ENCODE assay signal across 13 mouse cellular contexts in the genomic region with DNA sequence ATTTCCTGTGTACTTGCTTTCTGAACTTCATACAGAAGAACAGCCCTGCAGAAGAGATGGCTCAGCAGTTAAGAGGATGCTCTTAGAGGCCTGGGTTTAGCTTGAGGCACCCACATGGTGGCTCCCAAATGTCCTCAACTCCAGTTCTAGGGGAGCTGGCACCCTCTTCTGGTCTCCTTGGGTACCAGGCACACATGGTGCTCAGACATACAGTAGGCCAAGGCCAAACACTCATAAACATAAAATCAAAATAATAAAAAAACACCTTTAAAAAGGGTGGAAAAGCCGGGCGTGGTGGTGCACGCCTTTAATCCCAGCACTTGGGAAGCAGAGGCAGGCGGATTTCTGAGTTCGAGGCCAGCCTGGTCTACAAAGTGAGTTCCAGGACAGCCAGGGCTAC. TPM values are rescaled to one million over a fixed set of nuclear protein-coding genes. Genes with fewer than 3 reads are reported as not detected.
A peak's percentile ranks its signal among the peaks of the same experiment; 100 is the strongest.
DNase-seq lines count a peak whose midpoint lies in the region; ATAC-seq and TF ChIP-seq lines count a peak whose summit lies in the region.
"Had no signal": no experiment of that assay in that cellular context is flagged by ENCODE, and none has a peak within 500 bp of the region (broad histone marks: within the 10 kb centered on the region; RNA-seq: fewer than 3 reads in every experiment).

No protein-coding gene starts in this region.

- H3K79me2 ChIP-seq in heart, adult 2 months (replicated peaks; ENCODE audit: control insufficient read depth, insufficient read depth, low read length): no peaks in the 10 kb centered on the region; the same call in 1 of the 2 replicates

- no peak for ATAC-seq in heart, embryonic 11.5 days (replicated peaks; ENCODE audit: insufficient number of reproducible peaks, low FRiP score, low TSS enrichment)
- no peak for ATAC-seq in neural tube, embryonic 11.5 days (ENCODE audit: insufficient read depth, low FRiP score, low TSS enrichment)
- no peak for ATAC-seq in forebrain, embryonic 15.5 days (replicated peaks)
- ATAC-seq in neural tube, embryonic 13.5 days (ENCODE audit: low read depth): no peak
- no peak; the same call in 1 of the 2 replicates for ATAC-seq in megakaryocyte progenitor cell, adult 5-6 weeks (replicated peaks; ENCODE audit: poor library complexity)

- peak; percentile 25 for TF ChIP-seq CTCF in heart, adult 2 months (IDR thresholded peaks at IDR 0.05)

- H3K9me3 ChIP-seq in heart, embryonic 11.5 days (replicated peaks; ENCODE audit: control insufficient read depth, low read length): no peaks in the 10 kb centered on the region
- H3K9me3 ChIP-seq in neural tube, embryonic 11.5 days (ENCODE audit: control insufficient read depth, low read length): no peaks in the 10 kb centered on the region
- no peaks in the 10 kb centered on the region for H3K9me3 ChIP-seq in forebrain, embryonic 15.5 days
- 0 out of 2 replicates have a peak, but pooled peaks cover 3% of the 10 kb centered on the region for H3K9me3 ChIP-seq in neural tube, embryonic 13.5 days

- no peak overlapping the region for H3K9ac ChIP-seq in heart, adult 2 months (ENCODE audit: low read depth, low read length)
- no peak overlapping the region for H3K9ac ChIP-seq in heart, embryonic 11.5 days (ENCODE audit: low read depth, low read length)
- H3K9ac ChIP-seq in neural tube, embryonic 11.5 days (ENCODE audit: low read length): no peak overlapping the region
- no peak overlapping the region for H3K9ac ChIP-seq in forebrain, embryonic 15.5 days (replicated peaks)
- no peak overlapping the region for H3K9ac ChIP-seq in neural tube, embryonic 13.5 days

- TF ChIP-seq EP300 in heart, adult 2 months (IDR thresholded peaks at IDR 0.05; ENCODE audit: insufficient read depth, low read depth, low read length): no peak

- no peaks in the 10 kb centered on the region for H3K27me3 ChIP-seq in heart, adult 2 months (ENCODE audit: control insufficient read depth, insufficient read depth, low read length)
- no peaks in the 10 kb centered on the region for H3K27me3 ChIP-seq in heart, embryonic 11.5 days (ENCODE audit: control insufficient read depth, insufficient read depth, low read length)
- H3K27me3 ChIP-seq in neural tube, embryonic 11.5 days (ENCODE audit: control insufficient read depth, insufficient read depth, low read length): no peaks in the 10 kb centered on the region
- H3K27me3 ChIP-seq in forebrain, embryonic 15.5 days: no peaks in the 10 kb centered on the region
- no peaks in the 10 kb centered on the region for H3K27me3 ChIP-seq in neural tube, embryonic 13.5 days

- intact Hi-C loops in heart, adult 2 months (cut with DNase I): no loop called here

- TF ChIP-seq POLR2A in heart, adult 2 months (IDR thresholded peaks at IDR 0.05; ENCODE audit: insufficient read depth, low read depth, low read length): no peak

- no peaks in the 10 kb centered on the region for H3K4me1 ChIP-seq in heart, adult 2 months (ENCODE audit: control insufficient read depth, insufficient read depth, low read length)
- peaks cover 10% of the 10 kb centered on the region for H3K4me1 ChIP-seq in heart, embryonic 11.5 days (ENCODE audit: control insufficient read depth, insufficient read depth, low read length)
- 0 out of 2 replicates have a peak, but pooled peaks cover 5% of the 10 kb centered on the region for H3K4me1 ChIP-seq in neural tube, embryonic 11.5 days (ENCODE audit: control insufficient read depth, insufficient read depth, low read length)
- H3K4me1 ChIP-seq in forebrain, embryonic 15.5 days: peaks cover 28% of the 10 kb centered on the region
- peaks cover 23% of the 10 kb centered on the region for H3K4me1 ChIP-seq in neural tube, embryonic 13.5 days (replicated peaks)

- WGBS in heart, adult 2 months: 99% methylated on average over 5 of the region's 5 CpGs
- 88% methylated on average over 5 of the region's 5 CpGs for WGBS in heart, embryonic 11.5 days (ENCODE audit: insufficient replicate concordance)
- WGBS in neural tube, embryonic 11.5 days: 86% methylated on average over 5 of the region's 5 CpGs
- 89% methylated on average over 5 of the region's 5 CpGs for WGBS in forebrain, embryonic 15.5 days
- 91% methylated on average over 5 of the region's 5 CpGs for WGBS in neural tube, embryonic 13.5 days

- no peak overlapping the region for H3K4me2 ChIP-seq in heart, embryonic 11.5 days
- peak overlapping the region; percentile 15; the same call in 1 of the 2 replicates for H3K4me2 ChIP-seq in neural tube, embryonic 11.5 days (ENCODE audit: low read depth)
- H3K4me2 ChIP-seq in forebrain, embryonic 15.5 days (replicated peaks): peak overlapping the region; percentile 39
- peak overlapping the region; percentile 45 for H3K4me2 ChIP-seq in neural tube, embryonic 13.5 days

- no peak overlapping the region for H3K4me3 ChIP-seq in heart, adult 2 months
- no peak overlapping the region for H3K4me3 ChIP-seq in heart, embryonic 11.5 days (ENCODE audit: low read depth, low read length)
- no peak overlapping the region for H3K4me3 ChIP-seq in neural tube, embryonic 11.5 days (ENCODE audit: low read depth, low read length)
- H3K4me3 ChIP-seq in forebrain, embryonic 15.5 days: no peak overlapping the region
- H3K4me3 ChIP-seq in neural tube, embryonic 13.5 days: no peak overlapping the region

- no peak overlapping the region for H3K27ac ChIP-seq in heart, adult 2 months
- no peak overlapping the region for H3K27ac ChIP-seq in heart, embryonic 11.5 days (ENCODE audit: low read depth, low read length)
- H3K27ac ChIP-seq in neural tube, embryonic 11.5 days (ENCODE audit: low read depth, low read length): no peak overlapping the region
- H3K27ac ChIP-seq in forebrain, embryonic 15.5 days (replicated peaks): no peak overlapping the region
- H3K27ac ChIP-seq in neural tube, embryonic 13.5 days (replicated peaks): no peak overlapping the region

- DNase-seq in heart, adult 2 months: no peak
- no peak for DNase-seq in neural tube, embryonic 11.5 days (ENCODE audit: low spot score)
- DNase-seq in neural tube, embryonic 10.5 days (ENCODE audit: extremely low spot score, low spot score): no peak
- no peak for DNase-seq in layer of hippocampus, adult 8-10 months (ENCODE audit: low spot score in 2 of 2)
- DNase-seq: heart, adult 18-20 months; heart, postnatal 4 days; kidney, postnatal 25 days; thymus, postnatal 4 days had no signal

- peaks cover 5% of the 10 kb centered on the region; the same call in 1 of the 2 replicates for H3K36me3 ChIP-seq in heart, adult 2 months (ENCODE audit: control insufficient read depth, insufficient read depth, low read length)
- no peaks in the 10 kb centered on the region for H3K36me3 ChIP-seq in heart, embryonic 11.5 days (ENCODE audit: control insufficient read depth, insufficient read depth, low read length)
- H3K36me3 ChIP-seq in neural tube, embryonic 11.5 days (ENCODE audit: control insufficient read depth, insufficient read depth, low read length): no peaks in the 10 kb centered on the region
- H3K36me3 ChIP-seq in forebrain, embryonic 15.5 days: no peaks in the 10 kb centered on the region
- peaks cover 4% of the 10 kb centered on the region; the same call in 1 of the 2 replicates for H3K36me3 ChIP-seq in neural tube, embryonic 13.5 days

RNA-seq across cellular contexts. Expression of a gene that starts 17.9 kb away (rescaled TPM):
- not detected for total RNA-seq in heart, adult 2 months (2021)
- 0.10 and 0.32 TPM in 2 replicates for polyA plus RNA-seq in heart, adult 2 months (2012; rRNA removed)
- 0.10 TPM in 1 of 2 replicates, not detected in the other for polyA plus RNA-seq in heart, embryonic 11.5 days (2014; fragmentation: Nextera tagmentation; extraction: Ambion mirVana)
- polyA plus RNA-seq in neural tube, embryonic 11.5 days (2014; fragmentation: Nextera tagmentation; extraction: Ambion mirVana): 0.70 and 1.2 TPM in 2 replicates
- 4.0 TPM in 2 replicates for polyA plus RNA-seq in forebrain, embryonic 15.5 days (2015; fragmentation: Nextera tagmentation; extraction: Ambion mirVana)
- 2.4 and 2.9 TPM in 2 replicates for polyA plus RNA-seq in neural tube, embryonic 13.5 days (2015; fragmentation: Nextera tagmentation; extraction: Ambion mirVana)
- 1 to 10 TPM; 2.7 to 4.6 (median 2.9) TPM for total RNA-seq in layer of hippocampus, adult 8-10 months (2022)
- total RNA-seq in megakaryocyte progenitor cell, adult 5-6 weeks (2015): not detected in 2 replicates
- not detected in 2 replicates for total RNA-seq in megakaryocyte progenitor cell, adult 5-6 weeks (2017)
- total RNA-seq: heart, adult 18-20 months; heart, postnatal 4 days had no signal
- polyA plus RNA-seq: liver, embryonic 16.5 days had no signal

RNA-seq across cellular contexts. Expression of a gene that starts 23.8 kb away (rescaled TPM):
- total RNA-seq in heart, adult 2 months (2021): 10 to 100 TPM; 41.5 to 47.4 TPM
- polyA plus RNA-seq in heart, adult 2 months (2012; rRNA removed): 27.7 and 38.9 TPM in 2 replicates
- 24.7 and 30.8 TPM in 2 replicates for polyA plus RNA-seq in heart, embryonic 11.5 days (2014; fragmentation: Nextera tagmentation; extraction: Ambion mirVana)
- polyA plus RNA-seq in neural tube, embryonic 11.5 days (2014; fragmentation: Nextera tagmentation; extraction: Ambion mirVana): 47.5 and 52.7 TPM in 2 replicates
- 50.3 and 53.0 TPM in 2 replicates for polyA plus RNA-seq in forebrain, embryonic 15.5 days (2015; fragmentation: Nextera tagmentation; extraction: Ambion mirVana)
- polyA plus RNA-seq in neural tube, embryonic 13.5 days (2015; fragmentation: Nextera tagmentation; extraction: Ambion mirVana): 27.8 and 31.1 TPM in 2 replicates
- total RNA-seq in layer of hippocampus, adult 8-10 months (2022): 10 to 100 TPM; 31.7 to 40.0 (median 39.2) TPM
- total RNA-seq in megakaryocyte progenitor cell, adult 5-6 weeks (2015): 8.4 and 11.0 TPM in 2 replicates
- total RNA-seq in megakaryocyte progenitor cell, adult 5-6 weeks (2017): 21.7 and 23.6 TPM in 2 replicates

RNA-seq across cellular contexts. Expression of a gene that starts 48.8 kb away (rescaled TPM):
- 10 to 100 TPM; 20.1 to 22.9 TPM for total RNA-seq in heart, adult 2 months (2021)
- 22.3 and 36.4 TPM in 2 replicates for polyA plus RNA-seq in heart, adult 2 months (2012; rRNA removed)
- 53.0 and 53.6 TPM in 2 replicates for polyA plus RNA-seq in heart, embryonic 11.5 days (2014; fragmentation: Nextera tagmentation; extraction: Ambion mirVana)
- polyA plus RNA-seq in neural tube, embryonic 11.5 days (2014; fragmentation: Nextera tagmentation; extraction: Ambion mirVana): 40.7 and 43.6 TPM in 2 replicates
- polyA plus RNA-seq in forebrain, embryonic 15.5 days (2015; fragmentation: Nextera tagmentation; extraction: Ambion mirVana): 52.9 and 55.3 TPM in 2 replicates
- 57.4 and 59.3 TPM in 2 replicates for polyA plus RNA-seq in neural tube, embryonic 13.5 days (2015; fragmentation: Nextera tagmentation; extraction: Ambion mirVana)
- 10 to 100 TPM; 17.0 to 23.8 (median 19.4) TPM for total RNA-seq in layer of hippocampus, adult 8-10 months (2022)
- total RNA-seq in megakaryocyte progenitor cell, adult 5-6 weeks (2015): 14.3 and 21.7 TPM in 2 replicates
- total RNA-seq in megakaryocyte progenitor cell, adult 5-6 weeks (2017): 18.3 and 23.3 TPM in 2 replicates

RNA-seq across cellular contexts. Expression of a gene that starts 49.6 kb away (rescaled TPM):
- total RNA-seq in heart, adult 2 months (2021): 10 to 100 TPM; 53.5 to 55.7 TPM
- polyA plus RNA-seq in heart, adult 2 months (2012; rRNA removed): 29.4 and 49.1 TPM in 2 replicates
- polyA plus RNA-seq in heart, embryonic 11.5 days (2014; fragmentation: Nextera tagmentation; extraction: Ambion mirVana): 100 and 102 TPM in 2 replicates
- 156 and 159 TPM in 2 replicates for polyA plus RNA-seq in neural tube, embryonic 11.5 days (2014; fragmentation: Nextera tagmentation; extraction: Ambion mirVana)
- 115 and 117 TPM in 2 replicates for polyA plus RNA-seq in forebrain, embryonic 15.5 days (2015; fragmentation: Nextera tagmentation; extraction: Ambion mirVana)
- 92.2 and 105 TPM in 2 replicates for polyA plus RNA-seq in neural tube, embryonic 13.5 days (2015; fragmentation: Nextera tagmentation; extraction: Ambion mirVana)
- 10 to 100 TPM; 71.3 to 76.6 (median 74.9) TPM for total RNA-seq in layer of hippocampus, adult 8-10 months (2022)
- total RNA-seq in megakaryocyte progenitor cell, adult 5-6 weeks (2015): 106 TPM in 2 replicates
- total RNA-seq in megakaryocyte progenitor cell, adult 5-6 weeks (2017): 105 and 140 TPM in 2 replicates
